Mouse (Mus musculus) neural tube, embryonic 11.5 days (tissue): ENCODE data around the gene Igf2bp1. TPM values are rescaled to one million over a fixed set of nuclear protein-coding genes. Genes with fewer than 3 reads are reported as not detected.
"Not testable (repeated sequence)": the region's sequence is repeated elsewhere in the genome, so short reads cannot be mapped to it uniquely, and the experiment has no call there.

Source experiments
- ATAC-seq: fragments of 200-750 bp; cut with Nextera tagmentation; 2 replicates; pipeline ENCODE4 v1.8.0; 2017; ENCODE audit warnings: moderate number of reproducible peaks, mild to moderate bottlenecking, moderate TSS enrichment, moderate library complexity; ENCODE audit not compliant: insufficient read depth, low FRiP score, low TSS enrichment
- DNase-seq: peaks from one replicate; pipeline ENCODE4 v3.0.0-alpha.2; 2015; ENCODE audit warnings: low spot score
- H3K27ac ChIP-seq: fragments of 300-500 bp; sonication (generic); 2 replicates; pipeline ENCODE4 v1.5.1; 2014; ENCODE audit warnings: low read depth, mild to moderate bottlenecking, low read length
- H3K27me3 ChIP-seq: fragments of 300-500 bp; sonication (generic); 2 replicates; pipeline ENCODE4 v1.6.1; 2014; ENCODE audit warnings: mild to moderate bottlenecking, low read length, mixed read lengths; ENCODE audit not compliant: control insufficient read depth, insufficient read depth
- H3K36me3 ChIP-seq: fragments of 300-500 bp; sonication (generic); 2 replicates; pipeline ENCODE4 v1.6.1; 2014; ENCODE audit warnings: mild to moderate bottlenecking, low read length, moderate library complexity, mixed read lengths; ENCODE audit not compliant: control insufficient read depth, insufficient read depth
- H3K4me1 ChIP-seq: fragments of 300-500 bp; sonication (generic); 2 replicates; pipeline ENCODE4 v1.6.1; 2014; ENCODE audit warnings: low read length, mixed read lengths; ENCODE audit not compliant: control insufficient read depth, insufficient read depth
- H3K4me2 ChIP-seq: fragments of 300-500 bp; sonication (generic); 2 replicates; pipeline ENCODE4 v1.6.1; 2014; ENCODE audit warnings: low read depth, mild to moderate bottlenecking, moderate library complexity
- H3K4me3 ChIP-seq: fragments of 300-500 bp; sonication (generic); 2 replicates; pipeline ENCODE4 v1.5.1; 2014; ENCODE audit warnings: low read depth, low read length
- H3K9ac ChIP-seq: fragments of 300-500 bp; sonication (generic); 2 replicates; pipeline ENCODE4 v1.6.1; 2014; ENCODE audit warnings: mild to moderate bottlenecking, low read length
- H3K9me3 ChIP-seq: fragments of 300-500 bp; sonication (generic); 2 replicates; pipeline ENCODE4 v1.6.1; 2016; ENCODE audit warnings: low read length; ENCODE audit not compliant: control insufficient read depth
- WGBS: fragments of 180-500 bp; shearing (Covaris S2); extraction: QIAGEN DNeasy Blood & Tissue Kit; methylation state at CpG from one replicate; pipeline ENCODE4 v1.1.7; 2014; 5-methylcytosine and 5-hydroxymethylcytosine counted together
- polyA plus RNA-seq: library from polyadenylated mRNA; unstranded; fragments of >200 nt; fragmentation: Nextera tagmentation; extraction: Ambion mirVana; gene quantifications from 2 replicates; pipeline ENCODE4 v1.2.1, GENCODE M21; 2014

Gene Igf2bp1
- polyA plus RNA-seq, 1 experiment from 2014 or later: 84.4 TPM

DNA sequence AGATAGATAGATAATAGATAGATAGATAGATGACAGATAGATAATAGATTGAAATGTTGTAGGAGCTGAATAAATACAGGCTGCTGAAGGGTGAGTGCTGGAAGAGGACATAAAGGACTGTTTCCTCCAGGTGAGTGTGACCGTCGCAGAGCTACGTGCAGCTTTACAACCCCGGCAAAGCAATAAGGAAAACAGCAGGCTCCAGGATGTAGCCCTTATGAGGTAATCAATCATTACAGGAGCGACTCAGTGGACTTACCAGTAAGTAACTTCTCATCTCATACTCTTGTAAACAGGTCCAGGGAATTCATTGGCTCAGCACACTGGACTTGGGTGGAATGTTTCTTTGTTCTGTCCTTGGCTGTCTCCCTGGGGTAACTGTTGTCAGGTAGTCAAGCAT is 79.8 kb downstream of the Igf2bp1 start:
- WGBS: 90% methylated on average over 5 of the region's 5 CpGs
- H3K9me3 ChIP-seq: no peaks in the 10 kb centered on the region
- no peak for DNase-seq
- H3K9ac ChIP-seq: no peak overlapping the region
- H3K36me3 ChIP-seq: no peaks in the 10 kb centered on the region
- ATAC-seq: no peak
- no peaks in the 10 kb centered on the region for H3K4me1 ChIP-seq
- H3K27ac ChIP-seq: no peak overlapping the region
- no peaks in the 10 kb centered on the region for H3K27me3 ChIP-seq
- no peak overlapping the region for H3K4me3 ChIP-seq
- H3K4me2 ChIP-seq: no peak overlapping the region

- H3K4me2 ChIP-seq: no peak overlapping the region
- ATAC-seq (no peak), DNase-seq (no peak)
- H3K4me1 ChIP-seq: no peaks in the 10 kb centered on the region
- no peaks in the 10 kb centered on the region for H3K36me3 ChIP-seq
- no peak overlapping the region for H3K4me3 ChIP-seq
- H3K27me3 ChIP-seq: no peaks in the 10 kb centered on the region
- no peak overlapping the region for H3K27ac ChIP-seq
- H3K9me3 ChIP-seq: no peaks in the 10 kb centered on the region
- WGBS: 15% methylated on average over 2 of the region's 2 CpGs
- no peak overlapping the region for H3K9ac ChIP-seq
Measured at GRCm38 (mm10) chr11:95924215-95924614, 81.5 kb downstream of the Igf2bp1 start.

DNA sequence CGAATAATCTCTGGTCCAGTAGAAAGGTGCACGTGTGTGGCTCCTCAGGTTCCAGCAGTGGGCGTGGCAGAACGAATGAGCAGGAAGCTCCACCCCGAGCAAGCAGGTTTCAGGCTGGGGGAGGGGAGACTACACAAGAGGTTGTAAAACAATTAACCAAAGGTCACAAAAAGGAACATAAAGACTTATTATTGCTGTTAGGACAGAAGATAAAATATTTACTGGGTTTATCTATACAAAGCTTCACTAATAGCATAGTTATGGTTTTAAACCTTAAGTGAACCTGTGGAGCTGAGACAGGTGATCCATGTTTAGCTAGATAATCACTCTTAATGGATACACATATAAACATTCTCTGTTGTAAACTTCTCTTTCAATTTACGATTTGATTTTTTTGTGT is 82.3 kb downstream of the Igf2bp1 start:
- H3K27me3 ChIP-seq, H3K4me3 ChIP-seq, H3K36me3 ChIP-seq, H3K9me3 ChIP-seq, H3K4me1 ChIP-seq, H3K27ac ChIP-seq, ATAC-seq, DNase-seq, H3K9ac ChIP-seq, H3K4me2 ChIP-seq: not testable (repeated sequence)
- WGBS: 7% methylated on average over 3 of the region's 6 CpGs

GRCm38 (mm10) chr11:95921991-95922621 is 83.6 kb downstream of the Igf2bp1 start:
- Histone ChIP-seq H3K9me3 (no peaks in the 10 kb centered on the region), H3K4me3 (no peak overlapping the region), H3K27me3 (peaks cover 4% of the 10 kb centered on the region), H3K9ac (no peak overlapping the region), H3K4me2 (no peak overlapping the region), H3K36me3 (no peaks in the 10 kb centered on the region), H3K4me1 (no peaks in the 10 kb centered on the region), H3K27ac (no peak overlapping the region)
- no peak for DNase-seq
- ATAC-seq: no peak
- WGBS: 60% methylated on average over 12 of the region's 12 CpGs

DNA sequence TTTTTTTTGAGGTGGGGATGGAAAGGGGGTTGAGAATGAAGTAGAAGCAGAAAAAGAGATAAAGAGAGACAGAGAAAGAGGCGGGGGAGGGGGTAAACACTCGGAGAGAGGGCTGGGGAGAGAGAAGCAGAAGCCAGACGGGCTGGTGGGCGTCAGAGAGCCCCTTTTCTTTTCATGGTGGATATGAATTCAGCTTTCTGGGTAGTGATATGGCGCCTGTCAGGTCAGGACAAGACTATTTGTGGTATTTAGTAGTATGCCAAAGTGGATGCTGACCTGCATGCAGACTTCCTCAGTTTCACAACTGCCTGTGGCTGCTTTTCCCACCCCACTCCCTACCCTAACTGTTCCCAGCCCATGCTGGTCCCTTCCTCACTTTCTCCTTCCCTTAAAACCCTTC is 89.3 kb downstream of the Igf2bp1 start:
- H3K36me3 ChIP-seq: no peaks in the 10 kb centered on the region
- ATAC-seq (no peak), DNase-seq (no peak)
- H3K9me3 ChIP-seq: no peaks in the 10 kb centered on the region
- H3K4me3 ChIP-seq: no peak overlapping the region
- H3K27ac ChIP-seq: no peak overlapping the region
- H3K4me2 ChIP-seq: no peak overlapping the region
- no peak overlapping the region for H3K9ac ChIP-seq
- 4% methylated on average over 5 of the region's 5 CpGs for WGBS
- 0 out of 2 replicates have a peak, but pooled peaks cover 4% of the 10 kb centered on the region for H3K4me1 ChIP-seq
- H3K27me3 ChIP-seq: peaks cover 50% of the 10 kb centered on the region

- 1% methylated on average over 28 of the region's 28 CpGs for WGBS
- H3K27me3 ChIP-seq: peaks cover 55% of the 10 kb centered on the region
- no peaks in the 10 kb centered on the region for H3K9me3 ChIP-seq
- no peak overlapping the region for H3K9ac ChIP-seq
- DNase-seq (peak; percentile 43), ATAC-seq (no peak)
- peak overlapping the region; percentile 14; the same call in 1 of the 2 replicates for H3K4me3 ChIP-seq
- no peaks in the 10 kb centered on the region for H3K36me3 ChIP-seq
- 0 out of 2 replicates have a peak, but pooled peaks cover 4% of the 10 kb centered on the region for H3K4me1 ChIP-seq
- no peak overlapping the region for H3K27ac ChIP-seq
- peak overlapping the region; percentile 24; the same call in 1 of the 2 replicates for H3K4me2 ChIP-seq
Measured at GRCm38 (mm10) chr11:95915006-95915710, 90.6 kb downstream of the Igf2bp1 start.

DNA sequence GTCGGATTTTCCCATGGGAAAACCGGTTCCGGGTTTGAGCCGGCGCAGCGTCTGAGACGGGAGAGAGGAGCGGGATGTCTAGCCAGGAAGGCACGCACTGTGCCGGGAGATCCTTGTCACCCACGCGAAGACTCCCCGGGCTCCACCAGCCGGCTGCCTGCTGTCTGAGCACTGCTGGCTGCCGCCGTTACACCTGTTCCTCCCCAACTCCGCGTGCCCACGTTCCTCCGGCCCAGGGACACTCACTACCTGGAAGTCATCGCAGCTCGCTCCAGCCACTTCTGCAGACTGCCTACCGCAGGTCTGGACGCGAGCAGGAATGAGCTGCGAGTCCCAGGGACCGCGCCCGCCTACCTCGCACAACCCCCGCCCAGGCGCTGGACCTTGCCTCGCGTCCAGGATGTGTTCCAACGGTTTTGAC is 91.2 kb downstream of the Igf2bp1 start, which contains the start of gene B4galnt2:
Gene B4galnt2, minus strand, starts transcription at position 321 of the 421 bp plus-strand sequence.
- Histone ChIP-seq H3K36me3 (no peaks in the 10 kb centered on the region), H3K9ac (no peak within 1 kb of the TSS), H3K4me1 (0 out of 2 replicates have a peak, but pooled peaks cover 4% of the 10 kb centered on the region), H3K4me3 (peak within 1 kb of the TSS; percentile 14; the same call in 1 of the 2 replicates), H3K4me2 (peak within 1 kb of the TSS; percentile 24), H3K9me3 (no peaks in the 10 kb centered on the region), H3K27ac (no peak within 1 kb of the TSS), H3K27me3 (peaks cover 55% of the 10 kb centered on the region)
- DNase-seq: peak; percentile 35
- under 1% methylated on average over 35 of the region's 35 CpGs for WGBS
- ATAC-seq: no peak

- no peak for DNase-seq
- no peak for ATAC-seq
- H3K27me3 ChIP-seq: peaks cover 55% of the 10 kb centered on the region
Measured at GRCm38 (mm10) chr11:95913959-95914566, 91.7 kb downstream of the Igf2bp1 start.

More at GRCm38 (mm10) chr11:95913959-95914566, 91.7 kb downstream of the Igf2bp1 start:
- Histone ChIP-seq H3K4me1 (0 out of 2 replicates have a peak, but pooled peaks cover 4% of the 10 kb centered on the region), H3K4me3 (0 out of 2 replicates have a peak overlapping the region, but pooled peaks have one; percentile 14), H3K4me2 (peak overlapping the region; percentile 24), H3K9me3 (no peaks in the 10 kb centered on the region), H3K36me3 (no peaks in the 10 kb centered on the region), H3K27ac (no peak overlapping the region), H3K9ac (no peak overlapping the region)
- WGBS: 1% methylated on average over 14 of the region's 14 CpGs
